Mouse (Mus musculus) Patski (cell line): ENCODE measurements around the gene Pin1rt1. TPM values are rescaled to one million over a fixed set of nuclear protein-coding genes. Genes with fewer than 3 reads are reported as not detected.
A peak's percentile ranks its signal among the peaks of the same experiment; 100 is the strongest.

Experiments used
- ATAC-seq: fragments of 100-300 bp; one replicate; pipeline ENCODE4 v1.8.0; 2021
- CTCF ChIA-PET: fragments of 350-600 bp; sonication (Branson Sonifier 250); formaldehyde crosslinking; loops from one replicate; lab custom pipeline; 2022; ENCODE audit warnings: inconsistent platforms; lab: Charles Lee
- POLR2A ChIA-PET: fragments of 350-600 bp; sonication (Branson Sonifier 250); formaldehyde crosslinking; loops from one replicate; lab custom pipeline; 2022; ENCODE audit warnings: antibody characterized with exemption, inconsistent platforms; lab: Charles Lee
- DNase-seq: peaks from one replicate; pipeline ENCODE4 v3.0.0-alpha.2; 2011; ENCODE audit warnings: low read depth, low spot score
- H3K27me3 ChIP-seq: fragments of 371-371 bp; one replicate; pipeline ENCODE4 v1.5.1; 2021
- CTCF ChIP-seq: fragments of 100-300 bp; IDR thresholded peaks from one replicate; pipeline ENCODE4 v1.5.1; 2021
- in situ Hi-C: fragments of 300-500 bp; cut with MboI; formaldehyde crosslinking; loops from 3 replicates; pipeline ENCODE4 v1.11.1; 2018; ENCODE audit warnings: low pct_unique_long_range_greater_than_20kb, mixed read lengths
- polyA plus RNA-seq: library from polyadenylated mRNA; unstranded; gene quantifications from one replicate; pipeline ENCODE4 v1.2.3, GENCODE M21; 2021

The Pin1rt1 gene
- polyA plus RNA-seq, 1 experiment from 2014 or later = 0.06 TPM

DNA sequence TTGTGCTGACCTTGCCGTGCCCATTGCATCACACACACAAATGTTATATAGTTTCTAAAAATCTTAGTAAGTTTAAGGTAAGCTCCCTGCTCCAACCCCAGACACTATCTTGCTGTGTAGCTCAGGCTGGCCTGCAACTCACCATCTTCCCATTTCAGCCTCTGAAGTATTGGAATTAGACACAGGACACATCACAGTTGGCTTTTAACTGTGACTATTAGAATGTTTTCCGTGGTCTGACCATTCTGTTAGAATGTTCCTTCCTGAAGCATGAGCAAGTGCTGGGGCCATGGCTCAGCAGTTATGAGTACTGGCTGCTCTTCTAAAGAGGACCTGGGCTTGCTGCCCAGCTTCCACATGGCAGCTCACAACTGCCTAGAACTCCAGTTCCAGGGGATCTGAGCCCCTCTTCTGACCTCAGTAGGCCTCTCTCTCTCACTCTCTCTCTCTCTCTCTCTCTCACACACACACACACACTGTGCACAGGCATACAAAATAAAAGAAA is 1.1 kb upstream of the Pin1rt1 start:
- DNase-seq = no peak
- POLR2A ChIA-PET = interaction anchor here (0.5 to 1.7 kb wide), 2 partner anchors 8 to 50 kb away, joined by 3 to 4 read pairs; no protein-coding TSS in a partner anchor
- in situ Hi-C loops = no loop called here
- TF ChIP-seq CTCF = no peak
- CTCF ChIA-PET = interaction anchor here (1.2 kb wide), 1 partner anchor 32 kb away, joined by 3 read pairs; no protein-coding TSS in a partner anchor
- ATAC-seq = no peak
- no peaks in the 10 kb centered on the region for H3K27me3 ChIP-seq

DNA sequence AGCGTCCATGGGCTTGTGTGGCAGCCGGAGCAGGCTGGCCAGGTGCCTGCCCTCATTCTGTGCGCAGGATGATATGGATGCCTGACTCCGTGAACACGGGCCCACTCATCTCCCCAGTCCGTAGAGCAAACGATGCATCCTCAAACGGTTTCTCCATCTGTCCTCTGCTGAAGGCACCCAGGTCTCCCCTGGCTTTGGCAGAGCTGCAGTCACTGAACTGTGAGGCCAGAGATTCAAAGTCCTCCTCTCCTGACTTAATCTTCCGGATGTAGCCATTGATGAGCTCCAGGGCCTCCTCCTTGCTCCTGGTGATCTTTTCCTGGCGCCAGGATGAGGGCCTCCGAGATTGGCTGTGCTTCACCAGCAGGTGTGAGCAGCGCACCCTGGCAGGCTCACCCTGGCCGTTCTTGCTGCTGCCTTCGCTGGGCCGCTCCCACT is 1.9 kb downstream of the Pin1rt1 start:
- in situ Hi-C loops = no loop called here
- ATAC-seq (no peak), DNase-seq (no peak)
- no peaks in the 10 kb centered on the region for H3K27me3 ChIP-seq
- CTCF ChIA-PET = no interaction called here
- POLR2A ChIA-PET = no interaction called here
- no peak for TF ChIP-seq CTCF

DNA sequence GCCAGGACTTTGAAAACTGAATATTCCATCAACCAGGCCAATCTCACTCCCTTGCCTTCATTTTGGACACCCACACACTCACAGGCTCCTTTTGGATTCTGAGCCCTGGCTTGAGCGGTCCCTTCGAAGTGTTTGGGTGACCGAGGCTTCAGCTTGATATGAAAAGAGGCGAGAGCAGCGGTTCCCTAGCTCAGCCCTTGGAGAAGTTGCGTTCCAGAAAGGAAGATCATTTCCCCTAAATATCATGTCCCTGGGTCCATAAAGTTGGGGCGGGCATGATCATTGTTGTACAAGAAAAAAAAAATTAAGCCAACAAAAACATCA is 3.7 kb downstream of the Pin1rt1 start:
- peak; percentile 36 for ATAC-seq
- no peak for DNase-seq
- TF ChIP-seq CTCF = no peak

DNA sequence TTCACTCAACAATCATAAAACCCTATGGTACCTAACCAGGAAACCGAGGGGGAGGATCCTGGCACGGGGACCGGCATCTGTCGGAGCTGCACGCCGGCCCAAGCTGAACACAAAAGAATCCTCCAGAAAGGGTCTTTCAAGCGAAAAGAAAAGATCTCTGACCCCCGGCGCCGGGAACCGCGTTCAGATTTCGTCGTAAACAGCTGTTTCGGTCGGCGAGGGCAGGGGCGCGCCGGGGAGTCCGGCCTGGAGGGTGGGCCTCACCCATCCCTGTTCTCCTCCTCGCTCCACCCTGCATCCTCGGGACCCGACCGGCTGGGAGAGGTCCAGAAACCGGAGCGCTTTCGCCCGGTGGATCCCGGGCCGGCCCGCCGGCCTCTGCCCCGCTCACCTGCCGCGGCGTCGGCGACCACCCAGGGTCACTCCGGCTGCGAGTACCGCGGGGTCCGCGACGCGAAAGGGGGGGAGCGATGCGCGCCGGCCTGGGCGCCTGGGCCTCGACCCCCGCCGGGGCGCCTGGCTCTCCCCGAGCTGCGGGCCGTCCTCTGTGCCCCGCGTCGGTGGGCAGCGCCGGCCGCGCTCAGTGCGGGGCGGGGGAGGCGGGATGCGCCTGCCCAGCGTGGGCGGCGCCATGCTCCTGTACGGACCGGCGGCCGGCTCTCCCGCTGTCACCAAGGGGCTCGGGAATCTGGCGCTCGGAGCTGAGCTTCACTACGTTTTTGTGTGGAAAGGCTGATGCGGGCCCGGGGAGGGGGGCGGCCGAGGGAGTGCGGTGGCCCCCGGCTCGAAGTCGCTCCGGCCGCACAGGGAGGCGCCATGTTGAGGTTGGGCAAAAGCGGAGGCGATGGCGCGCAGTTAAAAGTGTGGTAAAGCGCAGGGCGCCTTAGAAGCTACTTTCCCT is 4.3 kb downstream of the Pin1rt1 start, which contains the start of gene Tcp11l1:
Tcp11l1 (minus strand) TSS at position 585 of the 901 bp plus-strand sequence.
- ATAC-seq = peak; percentile 91
- H3K27me3 ChIP-seq = no peaks in the 10 kb centered on the region
- in situ Hi-C loops = no loop called here
- ChIA-PET CTCF (interaction anchor here (0.6 to 1.3 kb wide), 4 partner anchors 26 to 1365 kb away, joined by 3 to 5 read pairs (median 3); no protein-coding TSS in a partner anchor), POLR2A (interaction anchor here (0.6 to 0.9 kb wide), 6 partner anchors 9 to 108 kb away, joined by 3 to 6 read pairs (median 4); no protein-coding TSS in a partner anchor)
- no peak for TF ChIP-seq CTCF
- DNase-seq = no peak

More for the DNA sequence above, 3.7 kb downstream of the Pin1rt1 start:
- in situ Hi-C loops = no loop called here
- POLR2A ChIA-PET = interaction anchor here (0.9 kb wide), 1 partner anchor 15 kb away, joined by 3 read pairs; no protein-coding TSS in a partner anchor
- CTCF ChIA-PET = interaction anchor here (1.2 to 1.3 kb wide), 2 partner anchors 27 to 43 kb away, joined by 3 to 5 read pairs; no protein-coding TSS in a partner anchor
- H3K27me3 ChIP-seq = no peaks in the 10 kb centered on the region

DNA sequence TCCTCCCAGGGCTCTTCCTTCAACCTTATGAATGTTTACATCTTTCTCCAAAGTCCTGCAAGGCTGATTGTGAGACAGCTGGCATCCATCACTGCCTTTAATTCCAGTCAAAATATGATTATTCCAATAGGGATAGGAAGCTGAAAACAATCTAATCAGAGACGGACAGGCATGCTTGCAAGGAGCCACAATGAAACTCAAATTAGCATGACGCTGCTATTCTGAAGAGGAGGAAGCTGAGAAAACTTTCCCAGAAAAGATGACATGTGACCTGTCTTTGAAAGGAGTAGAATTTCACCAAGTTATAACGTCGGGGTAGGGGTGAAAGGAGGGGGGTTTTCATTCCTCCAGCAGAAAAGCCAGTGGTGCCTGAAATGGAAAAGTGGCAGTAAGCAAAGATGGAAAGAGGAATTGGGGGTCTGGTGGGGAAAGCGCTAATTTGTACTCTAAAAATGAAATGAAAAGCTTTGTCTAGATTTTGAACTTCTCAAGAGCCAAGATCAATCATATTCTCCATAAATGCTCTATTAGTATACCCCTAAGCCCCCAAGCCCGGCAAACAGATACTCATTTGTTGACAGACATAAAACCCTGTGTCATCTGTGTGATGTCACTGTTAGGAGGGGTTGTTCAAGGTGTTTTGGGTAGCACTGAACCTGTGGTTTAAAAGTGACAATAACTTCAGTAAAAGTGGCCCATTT is 5.4 kb downstream of the Pin1rt1 start:
- in situ Hi-C loops = no loop called here
- ATAC-seq (no peak), DNase-seq (no peak)
- POLR2A ChIA-PET = interaction anchor here (0.6 kb wide), 3 partner anchors 8 to 21 kb away, joined by 3 to 6 read pairs (median 3); no protein-coding TSS in a partner anchor
- CTCF ChIA-PET = interaction anchor here (0.6 to 1.3 kb wide), 4 partner anchors 25 to 1364 kb away, joined by 3 read pairs; no protein-coding TSS in a partner anchor
- TF ChIP-seq CTCF = no peak
- H3K27me3 ChIP-seq = no peaks in the 10 kb centered on the region

DNA sequence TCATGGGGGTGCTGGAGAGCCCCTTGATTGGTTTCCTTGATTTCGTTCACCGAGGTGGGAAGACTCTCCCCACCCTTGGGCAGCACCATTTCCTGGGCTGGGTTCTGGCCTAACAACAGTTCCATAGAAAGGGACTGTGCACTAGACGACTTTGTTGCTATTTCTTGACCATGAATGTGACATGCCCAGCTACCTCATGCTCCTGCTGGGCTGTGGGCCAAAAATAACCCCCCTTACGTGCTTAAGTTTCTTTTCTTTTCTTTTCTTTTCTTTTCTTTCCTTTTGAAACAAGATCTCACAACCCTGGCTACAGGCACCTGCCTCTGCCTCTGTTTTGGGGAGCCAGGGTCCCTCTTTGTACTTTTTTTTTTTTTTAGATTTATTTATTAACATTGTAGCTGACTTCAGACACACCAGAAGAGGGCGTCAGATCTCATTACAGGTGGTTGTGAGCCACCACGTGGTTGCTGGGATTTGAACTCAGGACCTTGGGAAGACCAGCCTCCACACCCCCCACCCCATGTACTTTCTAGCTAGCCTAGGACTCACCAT is 6.3 kb downstream of the Pin1rt1 start:
- DNase-seq (no peak), ATAC-seq (no peak)
- no peak for TF ChIP-seq CTCF
- no peaks in the 10 kb centered on the region for H3K27me3 ChIP-seq
- in situ Hi-C loops = no loop called here
- ChIA-PET CTCF (interaction anchor here (1.1 to 1.9 kb wide), 4 partner anchors 24 to 43 kb away, joined by 3 to 7 read pairs (median 3); no protein-coding TSS in a partner anchor), POLR2A (interaction anchor here (0.6 kb wide), 1 partner anchor 22 kb away, joined by 3 read pairs; no protein-coding TSS in a partner anchor)

DNA sequence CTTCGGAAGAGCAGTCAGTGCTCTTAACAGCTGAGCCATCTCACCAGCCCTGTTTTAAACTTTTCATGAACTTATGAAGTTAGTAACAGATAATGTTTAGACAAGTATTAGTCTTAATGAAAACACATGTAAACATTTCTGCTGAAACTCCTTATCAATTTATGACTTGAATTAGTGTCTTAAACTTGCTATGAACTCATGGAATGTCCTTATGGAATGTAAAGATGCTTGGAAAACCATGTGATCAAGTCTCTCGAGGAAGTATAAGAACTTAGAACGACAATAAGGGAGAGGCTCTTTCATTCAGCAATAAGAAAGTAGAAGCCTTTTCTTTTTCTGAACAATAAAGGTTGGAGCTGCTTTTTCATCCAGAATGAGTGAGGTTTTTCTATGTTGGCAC is 11.8 kb downstream of the Pin1rt1 start:
- ChIA-PET CTCF (interaction anchor here (2.7 kb wide), 1 partner anchor 19 kb away, joined by 14 read pairs; no protein-coding TSS in a partner anchor), POLR2A (no interaction called here)
- H3K27me3 ChIP-seq = no peaks in the 10 kb centered on the region
- TF ChIP-seq CTCF = no peak
- in situ Hi-C loops = no loop called here
- ATAC-seq = no peak
- DNase-seq = no peak

DNA sequence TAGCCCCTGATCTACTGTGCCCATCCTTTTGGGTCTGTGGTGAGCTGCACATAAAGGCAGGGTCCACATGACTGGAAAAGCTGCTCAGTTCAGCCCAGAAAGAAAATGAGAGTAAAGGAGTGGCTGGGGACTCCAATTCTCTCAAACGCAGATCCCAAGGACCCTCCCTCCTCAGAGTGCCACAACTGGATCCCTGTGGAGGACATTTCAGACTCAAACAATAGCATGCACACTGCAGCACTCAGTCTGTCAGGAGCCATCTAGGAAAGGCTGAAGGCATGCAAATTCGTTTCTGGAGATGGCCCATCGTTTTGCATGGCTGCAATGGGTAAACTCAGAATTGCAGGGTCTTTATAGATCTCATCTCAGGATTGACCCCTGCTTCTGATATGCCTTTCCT is 13.0 kb downstream of the Pin1rt1 start:
- no peak for TF ChIP-seq CTCF
- in situ Hi-C loops = no loop called here
- POLR2A ChIA-PET = interaction anchor here (0.6 kb wide), 1 partner anchor 8 kb away, joined by 6 read pairs; no protein-coding TSS in a partner anchor
- DNase-seq (no peak), ATAC-seq (no peak)
- CTCF ChIA-PET = interaction anchor here (2.7 kb wide), 1 partner anchor 18 kb away, joined by 14 read pairs; no protein-coding TSS in a partner anchor
- no peaks in the 10 kb centered on the region for H3K27me3 ChIP-seq

DNA sequence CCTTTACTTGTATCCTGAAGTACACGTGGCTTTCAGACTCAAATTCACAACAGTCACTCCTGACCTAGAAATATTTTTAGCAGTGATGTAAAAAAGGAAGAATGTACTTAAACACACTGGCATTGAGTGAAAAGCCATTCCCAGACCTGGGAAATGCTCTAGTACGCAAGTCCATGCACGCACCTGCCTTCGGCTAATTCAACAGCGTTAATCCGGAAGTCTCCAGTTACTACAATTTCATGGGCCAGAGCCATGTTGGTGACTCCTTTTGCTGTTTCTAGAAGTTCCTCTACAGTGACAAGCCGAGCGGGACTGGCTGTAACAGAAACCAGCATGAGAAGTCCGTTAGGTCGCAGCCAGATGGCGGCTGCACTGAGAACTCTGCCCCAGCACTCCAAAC is 16.5 kb downstream of the Pin1rt1 start:
- ChIA-PET POLR2A (no interaction called here), CTCF (no interaction called here)
- no peak for ATAC-seq
- no peak for DNase-seq
- in situ Hi-C loops = no loop called here
- TF ChIP-seq CTCF = no peak
- H3K27me3 ChIP-seq = no peaks in the 10 kb centered on the region
